In genomic region chr9:118770366-118770765, GRCm38 (mm10) we compare ENCODE assay signal across 15 mouse cellular contexts.
"Had no signal": no experiment of that assay in that cellular context is flagged by ENCODE, and none has a peak within 500 bp of the region (broad histone marks: within the 10 kb centered on the region; RNA-seq: fewer than 3 reads in every experiment).

No protein-coding gene starts in this region.

- DNase-seq: cerebellum, adult 9-11 months; cerebellum, postnatal 10 days; cerebellum, postnatal 14 days; cerebellum, postnatal 25 days; cerebellum, postnatal 36 days; embryo, embryonic 11 days; forebrain, postnatal 0 days; gastrocnemius, adult 2 months; gastrocnemius, postnatal 10 days; gastrocnemius, postnatal 14 days; gastrocnemius, postnatal 25 days; gastrocnemius, postnatal 36 days; heart, adult 11 months; heart, adult 18-20 months; heart, adult 2 months had no signal
